Mouse (Mus musculus): ENCODE measurements around the gene Trim47. TPM values are rescaled to one million over a fixed set of nuclear protein-coding genes. Genes with fewer than 3 reads are reported as not detected.

Trim47 gene
- total RNA-seq, 2 experiments from 2014 or later: 1.3 to 1.9 TPM

GRCm38 (mm10) chr11:116071510-116071909, 55.5 kb downstream of the Trim47 start:
- ATAC-seq (replicated peaks; ENCODE audit: poor library complexity): peak; percentile 54

- no peak for ATAC-seq (replicated peaks; ENCODE audit: poor library complexity)
Measured at GRCm38 (mm10) chr11:116065345-116065744, 61.7 kb downstream of the Trim47 start.

GRCm38 (mm10) chr11:116064187-116064867, 62.7 kb downstream of the Trim47 start:
- no peak for ATAC-seq (replicated peaks; ENCODE audit: poor library complexity)

- ATAC-seq (replicated peaks; ENCODE audit: poor library complexity): no peak
Measured at GRCm38 (mm10) chr11:116063562-116063961, 63.4 kb downstream of the Trim47 start.

- ATAC-seq (replicated peaks; ENCODE audit: poor library complexity): no peak
Measured at GRCm38 (mm10) chr11:116062521-116062920, 64.5 kb downstream of the Trim47 start.

- no peak for ATAC-seq (replicated peaks; ENCODE audit: poor library complexity)
Measured at GRCm38 (mm10) chr11:116061641-116062415, 65.2 kb downstream of the Trim47 start.

- no peak for ATAC-seq (replicated peaks; ENCODE audit: poor library complexity)
Measured at GRCm38 (mm10) chr11:116060596-116060995, 66.4 kb downstream of the Trim47 start.

- ATAC-seq (replicated peaks; ENCODE audit: poor library complexity): no peak
Measured at GRCm38 (mm10) chr11:116059691-116060025, 67.4 kb downstream of the Trim47 start.

GRCm38 (mm10) chr11:116058868-116059690, 67.9 kb downstream of the Trim47 start:
- ATAC-seq (replicated peaks; ENCODE audit: poor library complexity): no peak

GRCm38 (mm10) chr11:116058022-116058614, 68.9 kb downstream of the Trim47 start:
- ATAC-seq (replicated peaks; ENCODE audit: poor library complexity): no peak

GRCm38 (mm10) chr11:116057237-116057881, 69.7 kb downstream of the Trim47 start:
- peak; percentile 71 for ATAC-seq (replicated peaks; ENCODE audit: poor library complexity)

- peak; percentile 30; the same call in 1 of the 2 replicates for ATAC-seq (replicated peaks; ENCODE audit: poor library complexity)
Measured at GRCm38 (mm10) chr11:116055873-116056272, 71.1 kb downstream of the Trim47 start.

Other genes with a start within 250 kb of the Trim47 start
- gene Smim5, start 227.2 kb downstream of the Trim47 start, total RNA-seq (2015): 4.9 and 8.7 TPM in 2 replicates
- 2.8 and 8.2 TPM in 2 replicates for gene Smim5, start 227.2 kb downstream of the Trim47 start, total RNA-seq (2017)
- 0.57 and 1.0 TPM in 2 replicates for gene Smim6, start 215.2 kb downstream of the Trim47 start, total RNA-seq (2015)
- gene Smim6, start 215.2 kb downstream of the Trim47 start, total RNA-seq (2017): 0.37 and 1.2 TPM in 2 replicates
- gene Sap30bp, start 193.9 kb downstream of the Trim47 start, total RNA-seq (2015): 19.1 and 24.5 TPM in 2 replicates
- gene Sap30bp, start 193.9 kb downstream of the Trim47 start, total RNA-seq (2017): 155 and 199 TPM in 2 replicates
- gene Recql5, start 193.7 kb downstream of the Trim47 start, total RNA-seq (2015): 12.3 and 23.3 TPM in 2 replicates
- gene Recql5, start 193.7 kb downstream of the Trim47 start, total RNA-seq (2017): 16.0 and 17.7 TPM in 2 replicates
- 0.05 and 0.15 TPM in 2 replicates for gene Itgb4, start 152.5 kb downstream of the Trim47 start, total RNA-seq (2015)
- 0.17 TPM in 1 of 2 replicates, not detected in the other for gene Itgb4, start 152.5 kb downstream of the Trim47 start, total RNA-seq (2017)
- gene Galk1, start 114.5 kb downstream of the Trim47 start, total RNA-seq (2015): 29.4 and 29.8 TPM in 2 replicates
- 46.5 and 52.7 TPM in 2 replicates for gene Galk1, start 114.5 kb downstream of the Trim47 start, total RNA-seq (2017)
- 714 and 817 TPM in 2 replicates for gene H3f3b, start 99.2 kb downstream of the Trim47 start, total RNA-seq (2015)
- gene H3f3b, start 99.2 kb downstream of the Trim47 start, total RNA-seq (2017): 751 and 801 TPM in 2 replicates
- 13.7 and 15.3 TPM in 2 replicates for gene Unk, start 96.9 kb downstream of the Trim47 start, total RNA-seq (2015)
- 14.2 and 18.7 TPM in 2 replicates for gene Unk, start 96.9 kb downstream of the Trim47 start, total RNA-seq (2017)
- gene Unc13d, start 49.2 kb downstream of the Trim47 start, total RNA-seq (2015): 13.6 and 15.8 TPM in 2 replicates
- gene Unc13d, start 49.2 kb downstream of the Trim47 start, total RNA-seq (2017): 15.5 and 26.1 TPM in 2 replicates
- 42.4 and 56.5 TPM in 2 replicates for gene Wbp2, start 40.2 kb downstream of the Trim47 start, total RNA-seq (2015)
- gene Wbp2, start 40.2 kb downstream of the Trim47 start, total RNA-seq (2017): 15.6 and 22.8 TPM in 2 replicates
- 13.8 and 16.2 TPM in 2 replicates for gene Trim65, start 3.9 kb upstream of the Trim47 start, total RNA-seq (2015)
- 6.2 and 7.7 TPM in 2 replicates for gene Trim65, start 3.9 kb upstream of the Trim47 start, total RNA-seq (2017)
- gene Mrpl38, start 11.7 kb upstream of the Trim47 start, total RNA-seq (2015): 38.2 and 47.0 TPM in 2 replicates
- gene Mrpl38, start 11.7 kb upstream of the Trim47 start, total RNA-seq (2017): 24.0 and 24.9 TPM in 2 replicates
- 9.6 and 10.0 TPM in 2 replicates for gene Fbf1, start 41.0 kb upstream of the Trim47 start, total RNA-seq (2015)
- gene Fbf1, start 41.0 kb upstream of the Trim47 start, total RNA-seq (2017): 14.2 and 23.8 TPM in 2 replicates
- 63.8 and 66.9 TPM in 2 replicates for gene Ten1, start 71.6 kb upstream of the Trim47 start, total RNA-seq (2015)
- gene Ten1, start 71.6 kb upstream of the Trim47 start, total RNA-seq (2017): 21.4 and 41.1 TPM in 2 replicates
- 16.2 and 17.0 TPM in 2 replicates for gene Acox1, start 71.8 kb upstream of the Trim47 start, total RNA-seq (2015)
- 15.6 and 15.9 TPM in 2 replicates for gene Acox1, start 71.8 kb upstream of the Trim47 start, total RNA-seq (2017)
- gene Evpl, start 110.9 kb upstream of the Trim47 start, total RNA-seq (2015): 0.05 and 0.24 TPM in 2 replicates
- 1.2 and 2.0 TPM in 2 replicates for gene Evpl, start 110.9 kb upstream of the Trim47 start, total RNA-seq (2017)
- 59.1 and 65.6 TPM in 2 replicates for gene Srp68, start 147.0 kb upstream of the Trim47 start, total RNA-seq (2015)
- 63.1 and 67.3 TPM in 2 replicates for gene Srp68, start 147.0 kb upstream of the Trim47 start, total RNA-seq (2017)
- not detected in 2 replicates for gene Galr2, start 153.7 kb upstream of the Trim47 start, total RNA-seq (2015)
- not detected in 2 replicates for gene Galr2, start 153.7 kb upstream of the Trim47 start, total RNA-seq (2017)
- 29.1 and 44.3 TPM in 2 replicates for gene Exoc7, start 180.0 kb upstream of the Trim47 start, total RNA-seq (2015)
- gene Exoc7, start 180.0 kb upstream of the Trim47 start, total RNA-seq (2017): 21.7 and 22.1 TPM in 2 replicates
- gene Foxj1, start 208.2 kb upstream of the Trim47 start, total RNA-seq (2015): not detected in 2 replicates
- not detected in 2 replicates for gene Foxj1, start 208.2 kb upstream of the Trim47 start, total RNA-seq (2017)

Measured in megakaryocyte progenitor cell, adult 5-6 weeks (primary cell).